Mouse (Mus musculus) forebrain, embryonic 13.5 days (tissue): ENCODE measurements around the gene Sbk3. TPM values are rescaled to one million over a fixed set of nuclear protein-coding genes. Genes with fewer than 3 reads are reported as not detected.
A peak's percentile ranks its signal among the peaks of the same experiment; 100 is the strongest.

Experiments
- ATAC-seq: fragments of 200-750 bp; cut with Nextera tagmentation; 2 replicates; pipeline ENCODE4 v1.8.0; 2017
- H3K27ac ChIP-seq: fragments of 300-500 bp; sonication (generic); 2 replicates; pipeline ENCODE4 v1.5.1; 2015; ENCODE audit warnings: inconsistent platforms, mild to moderate bottlenecking, moderate library complexity
- H3K27me3 ChIP-seq: fragments of 300-500 bp; sonication (generic); 2 replicates; pipeline ENCODE4 v1.6.1; 2015; ENCODE audit warnings: mild to moderate bottlenecking, inconsistent platforms
- H3K36me3 ChIP-seq: fragments of 300-500 bp; sonication (generic); 2 replicates; pipeline ENCODE4 v1.6.1; 2015; ENCODE audit warnings: mild to moderate bottlenecking, inconsistent platforms; ENCODE audit not compliant: poor library complexity, severe bottlenecking
- H3K4me1 ChIP-seq: fragments of 300-500 bp; sonication (generic); 2 replicates; pipeline ENCODE4 v1.6.1; 2015; ENCODE audit warnings: inconsistent platforms
- H3K4me2 ChIP-seq: fragments of 300-500 bp; sonication (generic); 2 replicates; pipeline ENCODE4 v1.6.1; 2015; ENCODE audit warnings: inconsistent platforms, mild to moderate bottlenecking, moderate library complexity
- H3K4me3 ChIP-seq: fragments of 300-500 bp; sonication (generic); 2 replicates; pipeline ENCODE4 v1.5.1; 2015; ENCODE audit warnings: mild to moderate bottlenecking, inconsistent platforms
- H3K9ac ChIP-seq: fragments of 300-500 bp; sonication (generic); 2 replicates; pipeline ENCODE4 v1.6.1; 2015; ENCODE audit warnings: mild to moderate bottlenecking, inconsistent platforms
- H3K9me3 ChIP-seq: fragments of 300-500 bp; sonication (generic); replicated peaks from 2 replicates; pipeline ENCODE4 v1.6.1; 2016; ENCODE audit warnings: inconsistent platforms
- WGBS: fragments of 180-500 bp; shearing (Covaris S2); methylation state at CpG from one replicate; pipeline ENCODE4 v1.1.7; 2015; 5-methylcytosine and 5-hydroxymethylcytosine counted together
- polyA plus RNA-seq: library from polyadenylated mRNA; unstranded; fragments of >200 nt; fragmentation: Nextera tagmentation; extraction: Ambion mirVana; gene quantifications from 2 replicates; pipeline ENCODE4 v1.2.1, GENCODE M21; 2015

The Sbk3 gene
- polyA plus RNA-seq, 1 experiment from 2014 or later, result 0.19 TPM

GRCm38 (mm10) chr7:4917494-4917893, 53.5 kb downstream of the Sbk3 start:
- no peak for ATAC-seq
- Histone ChIP-seq H3K4me3 (no peak overlapping the region), H3K27me3 (no peaks in the 10 kb centered on the region), H3K9ac (no peak overlapping the region; the same call in 1 of the 2 replicates), H3K4me1 (peaks cover 44% of the 10 kb centered on the region), H3K36me3 (peaks cover 43% of the 10 kb centered on the region), H3K27ac (no peak overlapping the region), H3K9me3 (no peaks in the 10 kb centered on the region), H3K4me2 (no peak overlapping the region; the same call in 1 of the 2 replicates)
- 89% methylated on average over 2 of the region's 2 CpGs for WGBS

- 23% methylated on average over 14 of the region's 14 CpGs for WGBS
- ATAC-seq, result peak; percentile 59
- Histone ChIP-seq H3K4me3 (peak overlapping the region; percentile 66), H3K4me1 (peaks cover 27% of the 10 kb centered on the region), H3K36me3 (peaks cover 36% of the 10 kb centered on the region), H3K9ac (peak overlapping the region; percentile 88), H3K27me3 (no peaks in the 10 kb centered on the region), H3K27ac (peak overlapping the region; percentile 97), H3K9me3 (no peaks in the 10 kb centered on the region), H3K4me2 (peak overlapping the region; percentile 89)
These were observed 55.1 kb downstream of the Sbk3 start for GRCm38 (mm10) chr7:4915669-4916416.

Other genes starting within 250 kb of the Sbk3 start
- gene Tmem150b, start 245.9 kb downstream of the Sbk3 start, polyA plus RNA-seq, result 0.27 and 0.29 TPM in 2 replicates
- gene Kmt5c, start 231.1 kb downstream of the Sbk3 start, polyA plus RNA-seq, result 75.3 and 84.3 TPM in 2 replicates
- gene Cox6b2, start 218.1 kb downstream of the Sbk3 start, polyA plus RNA-seq, result 17.8 and 22.1 TPM in 2 replicates
- not detected in 2 replicates for gene Fam71e2, start 199.9 kb downstream of the Sbk3 start, polyA plus RNA-seq
- 0.17 and 0.40 TPM in 2 replicates for gene Il11, start 188.3 kb downstream of the Sbk3 start, polyA plus RNA-seq
- gene Tmem190, start 188.2 kb downstream of the Sbk3 start, polyA plus RNA-seq, result not detected in 2 replicates
- 2.6 and 2.7 TPM in 2 replicates for gene Tmem238, start 181.5 kb downstream of the Sbk3 start, polyA plus RNA-seq
- 244 and 284 TPM in 2 replicates for gene Rpl28, start 178.3 kb downstream of the Sbk3 start, polyA plus RNA-seq
- gene Ube2s, start 158.6 kb downstream of the Sbk3 start, polyA plus RNA-seq, result 398 and 454 TPM in 2 replicates
- gene Shisa7, start 126.5 kb downstream of the Sbk3 start, polyA plus RNA-seq, result 5.6 and 7.1 TPM in 2 replicates
- gene Isoc2b, start 100.9 kb downstream of the Sbk3 start, polyA plus RNA-seq, result 2.7 and 3.4 TPM in 2 replicates
- gene Isoc2a, start 94.0 kb downstream of the Sbk3 start, polyA plus RNA-seq, result 0.63 and 0.77 TPM in 2 replicates
- gene Gm36210, start 64.7 kb downstream of the Sbk3 start, polyA plus RNA-seq, result 0.26 and 0.45 TPM in 2 replicates
- gene Zfp628, start 56.0 kb downstream of the Sbk3 start, polyA plus RNA-seq, result 4.3 and 4.5 TPM in 2 replicates
- gene Nat14, start 49.1 kb downstream of the Sbk3 start, polyA plus RNA-seq, result 21.2 and 24.9 TPM in 2 replicates
- gene Ssc5d, start 45.4 kb downstream of the Sbk3 start, polyA plus RNA-seq, result 0.23 and 0.30 TPM in 2 replicates
- gene Sbk2, start 6.8 kb downstream of the Sbk3 start, polyA plus RNA-seq, result not detected in 2 replicates
- gene Zfp579, start 25.0 kb upstream of the Sbk3 start, polyA plus RNA-seq, result 51.2 and 56.5 TPM in 2 replicates
- gene Zfp524, start 43.2 kb upstream of the Sbk3 start, polyA plus RNA-seq, result 9.1 and 10.4 TPM in 2 replicates
- gene Fiz1, start 43.5 kb upstream of the Sbk3 start, polyA plus RNA-seq, result 46.6 and 51.2 TPM in 2 replicates
- 1.5 and 2.1 TPM in 2 replicates for gene Gm44973, start 44.3 kb upstream of the Sbk3 start, polyA plus RNA-seq
- 5.1 and 5.4 TPM in 2 replicates for gene Zfp865, start 49.2 kb upstream of the Sbk3 start, polyA plus RNA-seq
- gene Ccdc106, start 49.4 kb upstream of the Sbk3 start, polyA plus RNA-seq, result 17.0 and 19.7 TPM in 2 replicates
- not detected in 2 replicates for gene 4632433K11Rik, start 63.0 kb upstream of the Sbk3 start, polyA plus RNA-seq
- gene Zfp784, start 67.3 kb upstream of the Sbk3 start, polyA plus RNA-seq, result 5.6 and 8.4 TPM in 2 replicates
- gene Zfp580, start 80.4 kb upstream of the Sbk3 start, polyA plus RNA-seq, result 45.3 and 45.6 TPM in 2 replicates
- 149 and 152 TPM in 2 replicates for gene U2af2, start 91.0 kb upstream of the Sbk3 start, polyA plus RNA-seq
- 60.5 and 68.9 TPM in 2 replicates for gene Epn1, start 109.1 kb upstream of the Sbk3 start, polyA plus RNA-seq
- gene Rfpl4, start 145.8 kb upstream of the Sbk3 start, polyA plus RNA-seq, result not detected in 2 replicates
- gene Rasl2-9, start 154.8 kb upstream of the Sbk3 start, polyA plus RNA-seq, result 0.29 and 0.30 TPM in 2 replicates
- not detected in 2 replicates for gene Vmn1r55, start 178.5 kb upstream of the Sbk3 start, polyA plus RNA-seq
- gene Vmn1r56, start 225.6 kb upstream of the Sbk3 start, polyA plus RNA-seq, result not detected in 2 replicates
- gene Vmn1r57, start 247.3 kb upstream of the Sbk3 start, polyA plus RNA-seq, result not detected in 2 replicates